Mouse (Mus musculus) heart, embryonic 16.5 days (tissue): ENCODE results near the gene Iqgap3. TPM values are rescaled to one million over a fixed set of nuclear protein-coding genes. Genes with fewer than 3 reads are reported as not detected.
A peak's percentile ranks its signal among the peaks of the same experiment; 100 is the strongest.

Experiments used
- ATAC-seq: fragments of 200-750 bp; cut with Nextera tagmentation; replicated peaks from 2 replicates; pipeline ENCODE4 v1.8.0; 2017; ENCODE audit warnings: moderate number of reproducible peaks; ENCODE audit not compliant: insufficient read depth, low FRiP score; ENCODE audit errors: extremely low read depth
- H3K27ac ChIP-seq: fragments of 300-500 bp; sonication (generic); 2 replicates; pipeline ENCODE4 v1.5.1; 2014; ENCODE audit warnings: mild to moderate bottlenecking, low read length, control low read depth, moderate library complexity
- H3K27me3 ChIP-seq: fragments of 300-500 bp; sonication (generic); 2 replicates; pipeline ENCODE4 v1.6.1; 2014; ENCODE audit warnings: low read length, mixed read lengths; ENCODE audit not compliant: control insufficient read depth, insufficient read depth
- H3K36me3 ChIP-seq: fragments of 300-500 bp; sonication (generic); 2 replicates; pipeline ENCODE4 v1.6.1; 2014; ENCODE audit not compliant: control insufficient read depth, insufficient read depth
- H3K4me1 ChIP-seq: fragments of 300-500 bp; sonication (generic); 2 replicates; pipeline ENCODE4 v1.6.1; 2014; ENCODE audit warnings: low read length, mixed read lengths; ENCODE audit not compliant: control insufficient read depth, insufficient read depth
- H3K4me2 ChIP-seq: fragments of 300-500 bp; sonication (generic); 2 replicates; pipeline ENCODE4 v1.6.1; 2014; ENCODE audit warnings: low read depth, mild to moderate bottlenecking, control low read depth, low read length
- H3K4me3 ChIP-seq: fragments of 300-500 bp; sonication (generic); 2 replicates; pipeline ENCODE4 v1.5.1; 2014; ENCODE audit warnings: mild to moderate bottlenecking, control low read depth, low read length
- H3K9ac ChIP-seq: fragments of 300-500 bp; sonication (generic); 2 replicates; pipeline ENCODE4 v1.6.1; 2014; ENCODE audit warnings: low read length, control low read depth
- H3K9me3 ChIP-seq: fragments of 300-500 bp; sonication (generic); replicated peaks from 2 replicates; pipeline ENCODE4 v1.6.1; 2016; ENCODE audit warnings: low read length; ENCODE audit not compliant: control insufficient read depth
- WGBS: fragments of 180-500 bp; shearing (Covaris S2); extraction: QIAGEN DNeasy Blood & Tissue Kit; methylation state at CpG from one replicate; pipeline ENCODE4 v1.1.7; 2014; 5-methylcytosine and 5-hydroxymethylcytosine counted together
- polyA plus RNA-seq: library from polyadenylated mRNA; unstranded; fragments of >200 nt; fragmentation: Nextera tagmentation; extraction: Ambion mirVana; gene quantifications from 2 replicates; pipeline ENCODE4 v1.2.1, GENCODE M21; 2015

The Iqgap3 gene
- polyA plus RNA-seq, 1 experiment from 2014 or later = 23.6 TPM

- no peak overlapping the region for H3K27ac ChIP-seq
- peak; percentile 51 for ATAC-seq
- H3K9me3 ChIP-seq = no peaks in the 10 kb centered on the region
- H3K9ac ChIP-seq = 0 out of 2 replicates have a peak overlapping the region, but pooled peaks have one; percentile 23
- H3K4me2 ChIP-seq = no peak overlapping the region
- no peaks in the 10 kb centered on the region for H3K27me3 ChIP-seq
- no peak overlapping the region for H3K4me3 ChIP-seq
- H3K36me3 ChIP-seq = peaks cover 63% of the 10 kb centered on the region
- 24% methylated on average over 22 of the region's 23 CpGs for WGBS
- peaks cover 19% of the 10 kb centered on the region for H3K4me1 ChIP-seq
These were observed 76.2 kb downstream of the Iqgap3 start for GRCm38 (mm10) chr3:88157771-88158597.

- Histone ChIP-seq H3K9ac (no peak overlapping the region), H3K4me2 (no peak overlapping the region), H3K27me3 (no peaks in the 10 kb centered on the region), H3K36me3 (peaks cover 71% of the 10 kb centered on the region), H3K27ac (no peak overlapping the region), H3K4me1 (peaks cover 18% of the 10 kb centered on the region), H3K9me3 (no peaks in the 10 kb centered on the region), H3K4me3 (no peak overlapping the region)
- WGBS = 73% methylated on average over 6 of the region's 6 CpGs
- ATAC-seq = no peak
These were observed 77.2 kb downstream of the Iqgap3 start for GRCm38 (mm10) chr3:88158991-88159390.

- Histone ChIP-seq H3K9me3 (no peaks in the 10 kb centered on the region), H3K9ac (no peak overlapping the region), H3K4me1 (peaks cover 22% of the 10 kb centered on the region), H3K27ac (no peak overlapping the region), H3K4me3 (no peak overlapping the region), H3K27me3 (no peaks in the 10 kb centered on the region), H3K4me2 (no peak overlapping the region), H3K36me3 (peaks cover 78% of the 10 kb centered on the region)
- ATAC-seq = no peak
- 68% methylated on average over 6 of the region's 6 CpGs for WGBS
These were observed 79.1 kb downstream of the Iqgap3 start for GRCm38 (mm10) chr3:88160856-88161255.

- no peaks in the 10 kb centered on the region for H3K27me3 ChIP-seq
- no peaks in the 10 kb centered on the region for H3K9me3 ChIP-seq
- H3K4me2 ChIP-seq = no peak overlapping the region
- H3K4me3 ChIP-seq = no peak overlapping the region
- H3K9ac ChIP-seq = no peak overlapping the region
- peaks cover 25% of the 10 kb centered on the region for H3K4me1 ChIP-seq
- no peak for ATAC-seq
- no peak overlapping the region for H3K27ac ChIP-seq
- peaks cover 72% of the 10 kb centered on the region for H3K36me3 ChIP-seq
- 66% methylated on average over 8 of the region's 8 CpGs for WGBS
These were observed 80.5 kb downstream of the Iqgap3 start for GRCm38 (mm10) chr3:88162259-88162658.

- no peak overlapping the region for H3K27ac ChIP-seq
- H3K4me3 ChIP-seq = no peak overlapping the region
- H3K9ac ChIP-seq = no peak overlapping the region
- H3K36me3 ChIP-seq = peaks cover 77% of the 10 kb centered on the region
- no peak for ATAC-seq
- no peaks in the 10 kb centered on the region for H3K27me3 ChIP-seq
- WGBS = 84% methylated on average over 4 of the region's 4 CpGs
- no peak overlapping the region for H3K4me2 ChIP-seq
- H3K9me3 ChIP-seq = no peaks in the 10 kb centered on the region
- peaks cover 19% of the 10 kb centered on the region for H3K4me1 ChIP-seq
These were observed 81.0 kb downstream of the Iqgap3 start for GRCm38 (mm10) chr3:88162811-88163210.

- peaks cover 78% of the 10 kb centered on the region for H3K36me3 ChIP-seq
- no peaks in the 10 kb centered on the region for H3K27me3 ChIP-seq
- H3K4me1 ChIP-seq = peaks cover 19% of the 10 kb centered on the region
- H3K9ac ChIP-seq = no peak overlapping the region
- no peak overlapping the region for H3K27ac ChIP-seq
- no peaks in the 10 kb centered on the region for H3K9me3 ChIP-seq
- no peak overlapping the region for H3K4me2 ChIP-seq
- WGBS = 71% methylated on average over 3 of the region's 3 CpGs
- no peak overlapping the region for H3K4me3 ChIP-seq
- no peak for ATAC-seq
These were observed 82.1 kb downstream of the Iqgap3 start for GRCm38 (mm10) chr3:88163847-88164246.

GRCm38 (mm10) chr3:88164263-88164662 is 82.5 kb downstream of the Iqgap3 start:
- H3K9me3 ChIP-seq = no peaks in the 10 kb centered on the region
- no peak overlapping the region for H3K4me3 ChIP-seq
- no peaks in the 10 kb centered on the region for H3K27me3 ChIP-seq
- no peak overlapping the region for H3K9ac ChIP-seq
- H3K4me1 ChIP-seq = peaks cover 19% of the 10 kb centered on the region
- WGBS = 77% methylated on average over 3 of the region's 3 CpGs
- ATAC-seq = no peak
- no peak overlapping the region for H3K4me2 ChIP-seq
- no peak overlapping the region for H3K27ac ChIP-seq
- H3K36me3 ChIP-seq = peaks cover 78% of the 10 kb centered on the region

- Histone ChIP-seq H3K4me1 (peaks cover 19% of the 10 kb centered on the region), H3K9ac (no peak overlapping the region), H3K27me3 (no peaks in the 10 kb centered on the region), H3K4me2 (no peak overlapping the region), H3K9me3 (no peaks in the 10 kb centered on the region), H3K4me3 (no peak overlapping the region), H3K27ac (peak overlapping the region; percentile 82), H3K36me3 (peaks cover 79% of the 10 kb centered on the region)
- WGBS = 58% methylated on average over 5 of the region's 5 CpGs
- ATAC-seq = peak; percentile 73
These were observed 84.3 kb downstream of the Iqgap3 start for GRCm38 (mm10) chr3:88166056-88166455.

GRCm38 (mm10) chr3:88170361-88170760 is 88.6 kb downstream of the Iqgap3 start:
- no peaks in the 10 kb centered on the region for H3K27me3 ChIP-seq
- ATAC-seq = no peak
- no peak overlapping the region for H3K9ac ChIP-seq
- 86% methylated on average over 5 of the region's 5 CpGs for WGBS
- H3K27ac ChIP-seq = no peak overlapping the region
- no peak overlapping the region for H3K4me3 ChIP-seq
- peaks cover 49% of the 10 kb centered on the region for H3K36me3 ChIP-seq
- H3K4me2 ChIP-seq = no peak overlapping the region
- H3K9me3 ChIP-seq = no peaks in the 10 kb centered on the region
- H3K4me1 ChIP-seq = peaks cover 27% of the 10 kb centered on the region
